Mouse (Mus musculus) central nervous system, embryonic 14 days (tissue): Measurements from ENCODE around the gene Fcrl6. TPM values are rescaled to one million over a fixed set of nuclear protein-coding genes. Genes with fewer than 3 reads are reported as not detected.

Experiments used
- polyA plus RNA-seq: library from polyadenylated mRNA; depleted of rRNA; stranded (reverse); fragments of >200 nt; gene quantifications from 2 replicates; pipeline ENCODE4 v1.2.3, GENCODE M21; 2012; rRNA removed

The Fcrl6 gene
- 0.10 and 0.15 TPM in 2 replicates for polyA plus RNA-seq

GRCm38 (mm10) chr1:172602326-172602725 lies at the start of gene Fcrl6:
Gene Fcrl6, minus strand, starts transcription at chr1:172602551.

DNA sequence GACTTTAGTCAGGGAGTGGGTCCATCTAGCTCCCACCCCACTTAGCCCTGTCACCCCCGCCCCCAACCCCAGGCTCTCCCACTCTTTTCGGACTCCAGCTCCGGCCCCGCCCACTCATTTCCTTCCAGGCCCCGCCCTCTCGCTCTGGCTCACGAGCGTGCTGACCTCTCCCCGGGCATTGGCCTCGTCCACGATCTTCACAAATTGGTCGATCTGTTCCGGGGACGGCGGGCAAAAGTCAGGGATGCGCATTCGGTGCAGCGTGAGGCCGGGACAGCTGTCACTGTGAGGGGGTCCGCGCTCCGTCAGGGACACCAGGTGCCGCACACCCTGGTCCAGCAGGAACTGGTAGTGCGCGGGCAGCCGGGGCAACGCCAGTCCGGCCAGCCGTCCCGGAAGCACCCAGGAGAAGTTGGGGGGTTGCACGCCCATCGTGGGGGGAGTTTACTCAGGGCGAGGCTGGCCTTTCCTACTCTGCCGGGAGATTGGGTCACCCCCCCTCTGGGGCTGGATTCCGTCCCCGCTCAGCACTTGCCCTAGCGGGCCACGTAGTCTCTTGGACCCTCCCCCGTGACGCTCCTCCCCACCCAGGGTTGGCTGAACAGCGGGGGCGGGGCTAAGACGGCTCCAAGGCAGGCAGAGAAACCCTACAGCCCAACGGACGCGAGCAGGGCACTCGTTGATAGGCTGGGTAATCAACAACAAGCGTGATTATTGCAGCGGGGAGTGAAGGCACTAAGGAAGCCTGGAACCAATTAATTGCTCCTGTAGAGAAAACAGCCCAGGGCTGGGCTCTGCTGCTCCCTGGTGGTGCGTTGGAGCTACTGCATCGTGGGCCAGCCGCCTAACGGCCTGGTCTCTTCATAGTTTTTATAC lies 30.3 kb upstream of the Fcrl6 start, which contains the start of gene Dusp23:
TSS of gene Dusp23 (minus strand) at position 512 of the 876 bp plus-strand sequence.

GRCm38 (mm10) chr1:172590385-172590784 lies 12.0 kb downstream of the Fcrl6 start, which contains the start of gene Slamf8:
Gene Slamf8, minus strand, starts transcription at chr1:172590568.

DNA sequence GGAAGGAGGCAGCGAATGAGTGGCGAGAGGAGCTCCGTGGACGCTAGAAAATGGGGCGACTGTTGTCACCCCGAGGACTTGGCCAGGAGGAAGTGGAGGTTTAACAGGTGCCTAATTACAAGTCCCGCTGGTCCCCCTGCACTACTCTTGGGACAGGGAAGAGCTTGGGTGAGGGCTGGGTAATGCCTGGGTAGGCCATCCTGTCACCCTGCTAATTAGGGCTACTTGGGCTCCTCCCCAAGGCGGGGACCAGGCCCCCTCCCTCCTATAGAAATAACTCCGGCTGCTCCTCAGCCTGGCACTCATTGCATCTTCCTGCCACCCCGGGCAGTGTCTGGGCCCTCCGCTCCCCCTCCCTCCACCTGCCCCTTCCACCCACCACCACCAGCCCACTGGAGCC lies 46.7 kb downstream of the Fcrl6 start, which contains the start of gene Vsig8:
TSS of gene Vsig8 (plus strand) at position 301 of the 400 bp plus-strand sequence.

Other genes with a start within 250 kb of the Fcrl6 start
- 7.9 and 8.1 TPM in 2 replicates for gene Pigm, start 226.0 kb downstream of the Fcrl6 start, polyA plus RNA-seq
- gene Slamf9, start 127.2 kb downstream of the Fcrl6 start, polyA plus RNA-seq: 0.28 and 0.30 TPM in 2 replicates
- 120 and 129 TPM in 2 replicates for gene Igsf9, start 120.8 kb downstream of the Fcrl6 start, polyA plus RNA-seq
- 48.1 and 64.7 TPM in 2 replicates for gene Tagln2, start 102.5 kb downstream of the Fcrl6 start, polyA plus RNA-seq
- gene Cfap45, start 81.8 kb downstream of the Fcrl6 start, polyA plus RNA-seq: 2.4 and 2.7 TPM in 2 replicates
- 0.23 and 0.33 TPM in 2 replicates for gene Vsig8, start 46.6 kb downstream of the Fcrl6 start, polyA plus RNA-seq
- 0.09 and 0.29 TPM in 2 replicates for gene Slamf8, start 12.0 kb downstream of the Fcrl6 start, polyA plus RNA-seq
- 8.6 and 10.5 TPM in 2 replicates for gene Dusp23, start 30.4 kb upstream of the Fcrl6 start, polyA plus RNA-seq
- gene Crp, start 95.5 kb upstream of the Fcrl6 start, polyA plus RNA-seq: 0.02 TPM in 1 of 2 replicates, not detected in the other